Mouse (Mus musculus) erythroblast, adult 5-6 weeks (primary cell): ENCODE measurements around the gene Sept1. TPM values are rescaled to one million over a fixed set of nuclear protein-coding genes. Genes with fewer than 3 reads are reported as not detected.
"Not testable (repeated sequence)": the region's sequence is repeated elsewhere in the genome, so short reads cannot be mapped to it uniquely, and the experiment has no call there.

Source experiments
- ATAC-seq: replicated peaks from 2 replicates; pipeline ENCODE4 v1.8.0; 2016; ENCODE audit warnings: moderate number of reproducible peaks, mild to moderate bottlenecking, moderate TSS enrichment, inconsistent platforms; ENCODE audit not compliant: poor library complexity, low FRiP score, severe bottlenecking
- total RNA-seq, 2 experiments: library from RNA; stranded (forward) in 1 of 2; stranded (reverse) in 1 of 2; fragments of 150-400 nt in 1 of 2; fragments of 200-764, 138-1000 nt in 1 of 2; gene quantifications; 2 replicates each; pipeline versions ENCODE4 v1.2.3 to v1.2.4; 2015 to 2017; ENCODE audit warnings: low replicate concordance in 2 of 2

The Sept1 gene
- total RNA-seq, 2 experiments from 2014 or later: 179 to 204 TPM

DNA sequence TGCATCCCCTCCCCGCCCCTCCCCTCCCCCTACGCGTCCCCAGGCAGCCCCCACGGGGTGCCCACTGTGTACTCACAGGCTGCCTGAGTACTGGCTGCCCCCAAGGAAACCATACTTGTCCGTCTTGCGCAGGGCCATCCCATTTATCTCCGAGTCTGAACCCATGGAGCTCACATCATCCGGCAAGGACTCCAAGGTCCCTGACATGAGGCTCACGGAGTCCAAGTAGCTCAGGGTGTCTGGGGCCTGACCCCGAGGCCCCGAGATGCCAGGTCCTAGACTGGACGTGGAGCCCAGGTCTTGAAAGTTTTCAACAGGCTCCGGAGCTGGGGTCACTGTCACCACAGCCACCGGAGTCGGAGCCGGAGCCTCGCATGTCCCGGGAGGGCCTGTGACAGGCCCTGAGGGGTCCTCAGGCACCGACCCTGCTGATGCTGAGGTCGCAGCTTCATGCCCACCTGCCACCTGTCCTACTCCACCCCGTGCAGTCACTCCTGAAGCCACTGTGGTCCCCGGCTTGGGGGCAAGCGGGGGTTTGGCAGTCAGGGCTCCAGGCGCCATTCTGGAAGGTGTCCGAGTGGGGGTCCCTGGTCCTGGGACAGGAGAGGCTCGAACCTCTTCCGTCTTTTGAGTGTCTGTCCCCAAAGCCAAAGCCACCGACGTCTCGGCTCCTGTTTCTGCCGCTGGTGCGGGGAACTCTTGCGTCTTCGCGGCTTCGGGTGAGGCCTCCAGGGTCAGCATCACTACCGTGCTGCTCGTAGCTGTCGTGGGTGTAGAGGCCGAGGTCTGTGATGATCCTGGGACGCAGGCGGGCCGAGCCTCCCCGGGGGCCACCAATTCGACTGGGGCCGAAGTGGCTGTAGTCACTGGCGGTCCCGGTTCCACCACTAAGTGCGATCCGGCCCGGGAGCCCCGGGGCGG, 25.3 kb downstream of the Sept1 start:
- ATAC-seq: peak; percentile 6

DNA sequence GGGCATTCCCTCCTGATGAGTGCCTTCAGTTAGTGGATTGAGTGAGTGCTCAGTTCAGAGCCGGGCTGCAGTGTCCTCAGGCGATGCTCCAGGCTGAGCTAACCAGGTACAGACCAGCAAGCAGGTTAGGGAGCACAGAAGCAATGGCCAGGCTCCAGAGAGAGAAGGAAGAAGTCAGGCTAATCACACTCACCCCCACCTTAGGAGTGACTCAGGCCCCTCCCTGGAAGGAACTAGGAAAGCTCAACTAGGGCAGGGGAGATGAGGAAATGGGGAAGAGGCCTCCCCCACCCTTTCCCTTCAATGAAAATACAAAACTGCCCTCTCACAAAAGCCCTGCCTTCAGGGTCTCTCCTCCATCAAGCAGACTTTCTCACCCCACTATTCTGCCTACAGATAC, 26.3 kb downstream of the Sept1 start:
- ATAC-seq: peak; percentile 32

DNA sequence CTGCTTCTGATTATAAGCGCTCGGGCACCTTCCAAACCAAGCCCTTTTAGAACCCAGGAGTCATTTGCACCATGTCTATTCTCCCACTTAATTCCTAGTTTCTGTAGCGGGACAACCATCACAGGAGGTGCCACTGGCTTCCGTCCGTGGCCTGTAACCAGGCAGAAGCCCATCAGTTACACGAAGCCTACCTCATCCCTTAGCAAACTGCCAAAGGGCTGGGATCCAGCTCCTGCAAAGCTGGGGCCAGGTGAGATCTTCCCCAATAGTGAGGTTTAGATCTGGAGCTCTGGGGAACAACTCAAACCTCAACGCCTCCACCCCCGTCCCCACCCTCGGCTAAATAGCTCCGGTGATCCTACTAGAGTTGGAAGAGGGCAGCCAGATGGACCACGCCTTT, 36.4 kb downstream of the Sept1 start:
- peak; percentile 5; the same call in 1 of the 2 replicates for ATAC-seq

DNA sequence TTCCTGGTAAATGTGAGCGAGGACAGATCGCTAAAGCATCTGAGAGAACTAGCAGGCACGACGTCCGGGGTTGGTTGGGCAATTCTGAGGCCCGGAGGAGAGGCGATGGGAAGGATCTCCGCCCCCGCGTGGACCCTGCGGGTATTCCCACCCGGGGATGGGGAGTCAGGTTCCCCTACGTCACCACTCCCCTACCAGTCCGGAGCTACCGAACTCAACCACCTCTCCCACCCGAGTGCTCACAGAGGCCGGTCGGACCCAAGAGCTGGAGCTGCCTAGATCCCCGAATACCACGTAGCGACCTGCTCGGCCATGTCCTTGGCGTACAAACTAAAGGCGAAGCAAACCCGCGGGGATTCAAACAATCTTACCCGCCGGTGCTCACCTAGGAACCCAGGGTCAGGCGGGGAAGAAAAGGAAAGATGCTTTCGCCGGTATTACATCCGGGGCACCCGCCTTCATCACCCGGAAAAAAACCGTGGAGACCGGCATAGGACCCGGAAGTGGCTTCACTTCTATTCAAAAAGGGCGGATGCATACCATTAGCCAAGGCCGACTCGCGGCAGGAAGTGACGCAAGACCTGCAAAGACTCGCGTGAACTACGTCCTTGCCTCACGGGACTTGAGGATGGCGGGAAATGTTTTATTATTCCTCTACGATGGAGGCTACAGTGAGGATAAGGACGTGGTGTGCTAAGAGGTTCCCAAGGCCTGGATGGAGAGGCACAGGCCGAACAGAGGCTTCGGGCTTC, 37.2 kb downstream of the Sept1 start, which contains the start of gene Cd2bp2:
Gene Cd2bp2 (minus strand): TSS at position 507 of the 752 bp plus-strand sequence.
- peak; percentile 92 for ATAC-seq

DNA sequence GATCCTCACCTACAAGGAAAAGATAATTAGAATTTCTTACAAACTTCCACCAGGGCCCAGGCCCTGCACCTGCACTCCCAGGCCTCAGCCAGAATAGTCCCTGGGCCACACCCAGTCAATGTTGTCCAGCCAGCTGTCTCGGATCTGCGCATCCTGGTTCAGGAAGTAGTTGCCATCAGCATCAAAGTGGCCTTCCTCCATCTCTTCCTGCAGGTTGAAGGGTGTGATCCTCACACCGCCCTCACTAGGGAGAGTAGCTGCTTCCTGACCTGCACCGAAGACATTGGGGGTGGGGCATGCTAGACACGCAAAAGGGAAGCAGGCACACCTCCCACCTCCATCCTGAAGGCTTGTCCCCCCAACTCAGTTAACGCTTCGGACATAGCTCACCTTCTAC, 38.3 kb downstream of the Sept1 start:
- ATAC-seq: no peak

DNA sequence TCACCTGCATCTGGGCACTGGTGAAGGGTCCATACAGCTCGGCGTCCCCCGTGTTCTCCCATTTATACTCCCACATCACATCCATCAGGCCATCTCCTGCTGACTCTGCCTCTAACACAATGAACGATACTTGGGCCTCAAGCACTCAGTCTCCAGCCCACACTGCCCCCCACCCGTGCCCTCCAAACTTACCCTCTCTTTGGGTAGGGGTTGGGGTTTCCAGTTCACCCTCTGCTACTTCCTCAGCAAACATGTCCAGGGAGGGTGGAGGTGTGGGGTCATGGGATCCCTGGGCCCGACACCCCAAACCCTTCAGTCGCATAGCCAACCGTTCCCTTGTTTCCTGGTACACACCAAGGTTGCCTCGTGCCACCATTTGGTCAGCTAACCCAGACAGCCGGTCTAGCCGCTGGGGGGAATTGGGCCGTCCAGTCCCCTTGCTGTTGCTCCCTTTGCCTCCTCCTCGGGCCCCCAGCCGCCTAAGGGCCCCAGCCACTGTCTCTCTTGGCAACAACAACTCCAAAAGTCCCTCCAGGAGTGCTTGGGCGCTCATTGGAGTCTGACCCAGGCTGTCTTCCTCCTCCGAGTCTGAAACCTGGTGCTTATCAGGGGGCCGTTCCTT, 38.8 kb downstream of the Sept1 start:
- no peak for ATAC-seq

DNA sequence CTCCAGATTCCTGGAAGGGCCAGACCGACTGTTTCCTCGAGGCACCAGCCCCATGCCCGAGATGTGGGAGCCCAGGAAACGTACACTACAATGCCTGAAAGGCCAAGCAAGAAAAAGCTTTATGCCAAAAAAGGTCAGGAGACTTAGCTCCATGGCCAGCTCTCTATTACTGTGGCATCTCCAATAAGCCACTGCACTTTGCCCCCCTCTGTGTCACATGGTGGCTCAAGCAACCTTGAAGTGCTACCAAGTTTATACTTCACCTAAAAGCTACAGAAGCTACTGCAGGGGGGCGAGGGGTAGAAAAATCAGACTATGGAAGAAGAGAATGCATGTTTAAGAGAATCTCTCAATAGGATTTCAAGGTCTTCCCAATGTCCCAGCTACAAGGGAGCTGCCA, 39.9 kb downstream of the Sept1 start:
- ATAC-seq: no peak

DNA sequence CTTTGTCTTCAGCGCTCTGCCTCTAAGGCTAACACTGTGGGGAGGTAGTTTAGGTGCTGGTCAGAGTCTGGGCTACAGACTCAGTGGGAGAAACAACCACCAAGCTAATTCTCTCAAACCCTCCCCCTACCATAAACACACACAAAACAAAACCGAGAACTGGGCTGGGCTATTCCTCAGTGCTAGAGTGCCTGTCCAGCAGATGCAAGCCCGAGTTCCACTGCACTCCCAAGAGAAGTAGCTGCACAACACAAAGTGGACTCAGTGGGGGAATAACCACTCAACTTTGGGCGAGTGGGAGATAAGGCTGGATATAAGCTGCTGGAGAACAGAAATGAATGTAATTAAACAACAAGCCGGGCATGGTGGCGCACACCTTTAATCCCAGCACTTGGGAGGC, 42.3 kb downstream of the Sept1 start:
- no peak for ATAC-seq

DNA sequence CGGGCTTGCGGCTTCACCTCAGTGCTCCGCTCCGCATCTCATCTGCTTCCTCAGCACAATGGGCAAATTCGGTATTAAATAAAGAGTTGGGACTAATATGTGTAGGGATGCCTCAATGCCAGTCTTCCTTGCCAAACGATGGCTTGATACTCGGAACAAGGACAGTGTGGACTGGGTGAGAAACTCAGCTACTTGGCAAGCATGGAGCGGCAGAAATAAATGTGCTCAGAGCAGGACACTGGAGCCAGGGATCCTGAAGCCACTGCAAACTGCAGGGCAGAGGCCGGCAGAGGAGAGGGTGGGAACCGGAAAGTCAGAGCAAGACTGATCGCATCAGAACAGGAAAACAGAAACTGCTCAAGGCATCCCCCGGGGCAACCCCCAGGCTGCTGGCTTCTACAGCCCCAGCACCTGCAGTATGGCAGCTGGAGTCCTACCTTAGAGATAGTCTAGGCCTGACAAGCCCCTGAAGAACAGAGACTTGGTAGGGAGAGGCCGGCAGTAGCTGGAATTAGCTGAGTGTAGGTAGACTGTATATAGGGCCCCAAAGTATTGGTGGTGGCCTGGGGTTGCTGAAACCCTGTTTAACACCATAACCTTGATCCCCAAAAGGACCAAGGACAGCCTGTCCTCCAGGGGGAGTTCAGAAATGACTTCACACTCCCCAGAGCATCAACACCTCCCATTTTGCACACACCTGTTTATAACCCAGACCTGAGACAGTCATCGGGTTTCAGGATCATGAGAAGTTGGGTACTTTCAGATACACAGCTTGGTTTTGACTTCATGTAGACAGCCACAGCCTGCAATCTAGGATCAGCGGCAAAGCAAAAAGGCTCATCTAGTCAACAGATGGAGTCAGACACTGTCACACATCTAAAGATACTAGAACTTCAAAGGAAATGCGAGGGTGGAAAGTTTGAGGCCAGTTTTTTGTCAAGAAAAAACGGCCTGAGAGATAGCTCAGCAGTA, 44.3 kb downstream of the Sept1 start:
- no peak for ATAC-seq

DNA sequence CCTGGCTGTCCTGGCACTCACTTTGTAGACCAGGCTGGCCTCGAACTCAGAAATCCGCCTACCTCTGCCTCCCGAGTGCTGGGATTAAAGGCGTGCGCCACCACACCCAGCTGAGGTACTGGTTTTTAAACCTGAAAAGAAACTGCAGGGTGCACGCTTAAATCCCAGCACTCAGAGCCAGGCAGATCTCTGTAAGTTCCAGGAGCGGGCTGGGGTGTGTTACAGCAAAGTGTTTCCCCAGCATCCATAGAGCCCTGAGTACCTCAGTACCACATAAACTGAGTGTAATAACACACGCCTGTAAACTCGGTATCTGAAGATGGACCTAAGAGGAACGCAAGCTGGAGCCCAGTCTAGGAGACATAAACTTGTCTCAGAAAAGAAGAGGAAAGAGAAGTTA, 45.6 kb downstream of the Sept1 start:
- no peak for ATAC-seq

DNA sequence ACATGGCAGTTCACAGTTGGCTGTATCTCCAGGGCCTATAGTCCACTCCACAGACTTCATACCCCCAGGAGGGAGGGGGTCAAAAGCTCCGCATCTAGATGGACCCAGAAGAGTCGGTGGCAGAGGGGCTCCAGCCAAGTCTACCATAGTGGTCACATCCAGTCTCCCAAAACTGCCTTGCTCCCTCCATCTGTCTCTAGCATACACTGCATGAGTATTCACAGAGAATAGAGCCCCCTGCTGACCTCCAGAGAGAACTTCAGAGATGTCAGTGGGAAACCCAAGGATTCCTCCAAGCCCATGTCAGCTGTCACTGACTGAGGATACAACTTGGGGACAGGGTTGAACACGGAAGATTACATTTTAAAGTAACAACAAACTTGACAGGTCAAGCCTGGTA, 47.3 kb downstream of the Sept1 start:
- ATAC-seq: 0 out of 2 replicates have a peak, but pooled peaks have one; percentile 44

DNA sequence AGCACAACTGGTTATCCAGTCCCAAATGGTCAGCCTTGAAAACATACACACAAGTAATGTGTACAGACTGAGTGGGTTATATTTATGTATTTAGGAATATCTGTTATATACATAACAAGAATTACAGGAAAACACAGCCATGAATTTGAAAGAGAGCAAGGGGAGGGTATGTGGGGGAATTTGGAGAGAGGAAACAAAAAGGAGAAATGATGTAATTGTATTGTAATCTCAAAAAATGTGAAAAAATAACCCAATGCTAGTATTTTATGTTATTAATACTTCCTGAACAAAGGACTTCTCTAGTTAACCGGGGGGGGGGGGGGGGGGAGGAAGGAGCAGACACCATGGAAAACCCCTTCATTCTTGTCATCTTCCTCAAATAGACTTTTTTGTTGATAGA, 48.2 kb downstream of the Sept1 start:
- no peak for ATAC-seq

DNA sequence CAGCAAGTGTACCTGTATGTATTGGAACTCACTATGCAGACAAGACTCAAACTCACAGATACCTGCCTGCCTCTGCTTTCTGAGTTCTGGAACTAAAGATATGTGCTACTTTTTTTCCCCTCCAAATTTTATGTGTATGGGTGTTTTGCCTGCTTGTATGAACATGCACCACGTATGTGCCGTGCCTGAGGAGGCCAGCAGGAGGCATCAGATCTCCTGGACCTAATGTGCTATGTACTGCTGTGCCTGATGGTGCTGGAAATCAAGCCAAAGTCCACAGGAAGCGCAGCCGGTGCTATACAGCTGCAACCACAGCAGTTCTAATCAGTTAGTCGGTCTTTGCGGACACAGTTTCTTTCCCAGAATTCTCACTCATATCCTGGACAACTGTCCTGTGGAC, 49.1 kb downstream of the Sept1 start:
- ATAC-seq: peak; percentile 85

DNA sequence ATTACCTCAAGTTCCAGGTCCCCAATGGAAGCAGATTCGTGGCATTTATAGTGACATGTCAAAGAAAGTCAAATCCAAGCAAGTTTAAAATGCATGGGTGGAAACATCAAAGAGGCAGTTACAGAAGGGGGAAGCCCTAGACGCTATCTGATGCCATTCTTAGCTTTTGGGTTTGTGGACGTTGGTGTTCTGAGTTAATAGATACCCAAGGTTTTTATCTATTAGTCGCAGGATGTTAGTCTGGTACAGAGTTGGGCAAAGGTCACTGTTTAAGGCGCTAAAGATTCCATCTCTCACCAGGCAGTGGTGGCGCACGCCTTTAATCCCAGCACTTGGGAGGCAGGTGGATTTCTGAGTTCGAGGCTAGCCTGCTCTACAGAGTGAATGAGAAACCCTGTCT, 49.6 kb downstream of the Sept1 start:
- ATAC-seq: no peak

DNA sequence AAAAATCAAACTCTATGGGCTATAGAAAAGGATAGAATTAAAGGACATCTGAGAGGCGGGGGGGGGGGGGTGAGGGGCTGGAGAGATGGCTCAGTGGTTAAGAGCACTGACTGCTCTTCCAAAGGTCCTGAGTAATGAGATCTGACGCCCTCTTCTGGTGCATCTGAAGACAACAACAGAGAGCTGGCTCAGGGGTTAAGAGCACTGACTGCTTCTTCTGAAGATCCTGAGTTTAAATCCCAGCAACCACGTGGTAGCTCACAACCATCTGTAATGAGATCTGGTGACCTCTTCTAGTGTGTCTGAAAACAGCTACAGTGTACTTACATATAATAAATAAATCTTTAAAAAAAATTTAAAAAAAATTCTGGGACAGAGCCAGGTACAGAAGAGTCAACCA, 51.2 kb downstream of the Sept1 start:
- ATAC-seq: not testable (repeated sequence)

DNA sequence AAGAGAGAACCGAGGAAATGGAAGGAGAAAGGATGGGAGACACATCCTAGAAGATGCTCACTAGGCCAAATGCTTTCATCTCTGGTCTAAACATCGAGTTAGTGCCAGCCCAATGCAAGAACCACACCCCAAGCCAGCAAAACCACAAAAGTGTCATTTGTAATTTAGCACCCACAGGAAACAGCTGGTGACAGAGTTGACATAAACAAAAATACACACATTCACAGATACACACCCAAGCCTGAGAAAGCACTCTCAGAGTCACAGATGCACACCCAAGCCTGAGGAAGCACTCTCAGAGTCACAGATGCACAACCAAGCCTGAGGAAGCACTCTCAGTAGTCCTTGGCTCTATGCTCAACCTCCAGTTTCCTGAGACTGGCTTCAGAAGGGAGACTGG, 52.1 kb downstream of the Sept1 start:
- ATAC-seq: no peak

DNA sequence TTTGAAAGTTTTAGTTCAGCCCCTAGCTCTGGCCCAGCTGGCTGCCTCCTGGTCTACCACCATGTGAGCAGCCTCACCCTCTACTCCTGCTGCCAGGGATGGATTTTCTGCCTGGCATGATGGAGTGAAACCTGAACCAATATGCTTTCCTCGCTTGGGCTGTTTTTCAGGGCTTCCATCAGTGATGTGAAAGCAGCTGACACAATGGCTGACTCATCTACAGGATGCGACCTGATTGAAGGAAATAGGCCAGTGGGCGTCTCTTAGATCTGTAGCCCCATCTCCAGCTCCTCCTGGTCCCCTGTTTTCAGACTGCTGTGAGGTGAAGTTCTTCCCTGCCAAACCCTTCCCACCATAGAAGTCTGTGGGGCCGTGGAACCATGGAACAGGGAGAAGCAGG, 56.0 kb downstream of the Sept1 start:
- no peak for ATAC-seq

DNA sequence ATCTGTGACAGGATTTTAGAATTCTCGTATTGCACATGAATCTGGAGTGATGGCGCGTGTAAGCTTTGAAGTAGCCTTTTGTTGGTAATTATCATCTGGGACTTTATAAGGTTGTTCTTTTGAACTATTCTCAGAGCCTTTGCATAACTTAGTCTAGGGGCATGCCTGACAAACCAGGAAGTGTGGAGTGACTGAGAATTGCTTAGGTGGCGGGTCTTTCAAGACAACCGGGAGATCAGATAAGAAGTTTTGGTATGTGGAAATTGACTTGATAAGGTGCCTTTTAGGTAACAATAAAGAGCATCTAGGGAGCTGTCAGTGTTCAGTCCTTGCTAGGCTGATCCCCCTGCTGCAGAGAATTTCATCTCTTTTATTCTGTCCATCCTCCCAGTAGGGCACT, 66.4 kb downstream of the Sept1 start:
- ATAC-seq: no peak
